Mouse (Mus musculus): ENCODE data around the gene Ampd2. TPM values are rescaled to one million over a fixed set of nuclear protein-coding genes. Genes with fewer than 3 reads are reported as not detected.

Gene Ampd2
- polyA plus RNA-seq, 1 experiment: 16.6 TPM

- no peaks in the 10 kb centered on the region for H3K4me1 ChIP-seq (ENCODE audit: control insufficient read depth, insufficient read depth, low read length)
- H3K27me3 ChIP-seq (ENCODE audit: control insufficient read depth, insufficient read depth, low read length): no peaks in the 10 kb centered on the region
- no peak overlapping the region for H3K4me3 ChIP-seq (ENCODE audit: control insufficient read depth, low read depth, low read length)
- H3K27ac ChIP-seq (ENCODE audit: control insufficient read depth, insufficient read depth, low read depth, low read length): no peak overlapping the region
- no peaks in the 10 kb centered on the region; the same call in 1 of the 2 replicates for H3K36me3 ChIP-seq (ENCODE audit: control insufficient read depth, insufficient read depth, low read length)
- TF ChIP-seq POLR2A (IDR thresholded peaks at IDR 0.05; ENCODE audit: control insufficient read depth, low read depth, low read length): no peak
- no peak for TF ChIP-seq CTCF (IDR thresholded peaks at IDR 0.05; ENCODE audit: control insufficient read depth, insufficient read depth, insufficient replicate concordance, low read depth, low read length)
Measured at GRCm38 (mm10) chr3:108126327-108126726, 39.9 kb upstream of the Ampd2 start.

DNA sequence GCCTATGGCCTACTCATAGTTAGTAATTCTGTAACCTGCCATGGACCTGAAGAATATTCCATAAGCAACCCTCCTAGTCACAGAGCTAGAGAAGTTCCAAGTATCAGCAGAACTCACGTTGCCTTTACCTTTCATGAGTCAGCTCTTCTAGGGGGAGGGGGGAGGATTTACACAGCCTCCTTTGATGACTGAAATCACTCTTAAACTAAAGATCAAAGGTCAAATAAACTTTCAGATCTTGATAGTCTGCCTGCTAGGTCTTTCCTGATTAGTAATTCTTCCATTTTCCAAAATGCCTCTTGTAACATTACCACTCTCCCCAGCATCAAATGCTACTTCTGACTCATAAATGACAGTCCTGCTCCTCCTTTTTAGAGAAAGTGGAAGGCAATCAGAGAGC, 37.7 kb upstream of the Ampd2 start:
- no peak overlapping the region for H3K4me3 ChIP-seq (ENCODE audit: control insufficient read depth, low read depth, low read length)
- TF ChIP-seq POLR2A (IDR thresholded peaks at IDR 0.05; ENCODE audit: control insufficient read depth, low read depth, low read length) (no peak), CTCF (IDR thresholded peaks at IDR 0.05; ENCODE audit: control insufficient read depth, insufficient read depth, insufficient replicate concordance, low read depth, low read length) (no peak)
- no peak overlapping the region for H3K27ac ChIP-seq (ENCODE audit: control insufficient read depth, insufficient read depth, low read depth, low read length)
- no peaks in the 10 kb centered on the region for H3K4me1 ChIP-seq (ENCODE audit: control insufficient read depth, insufficient read depth, low read length)
- H3K36me3 ChIP-seq (ENCODE audit: control insufficient read depth, insufficient read depth, low read length): no peaks in the 10 kb centered on the region; the same call in 1 of the 2 replicates
- no peaks in the 10 kb centered on the region for H3K27me3 ChIP-seq (ENCODE audit: control insufficient read depth, insufficient read depth, low read length)

DNA sequence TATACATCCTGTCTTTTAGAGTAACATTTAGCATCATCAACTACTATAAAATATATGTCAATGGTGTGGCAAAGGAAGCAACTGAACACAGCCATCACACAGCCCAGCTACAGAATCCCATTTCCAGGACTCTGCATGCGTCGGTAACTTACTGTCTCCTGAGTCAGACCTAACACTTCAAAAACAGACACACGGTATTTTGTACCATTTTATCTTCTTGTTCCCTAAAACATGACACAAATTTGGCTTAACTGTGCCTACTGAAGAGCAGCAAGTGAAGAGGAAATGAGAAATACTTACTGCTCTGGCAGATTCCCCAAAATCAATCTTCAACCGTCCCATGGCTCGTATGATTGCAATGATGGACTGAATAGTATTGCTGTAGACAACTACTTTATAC, 36.8 kb upstream of the Ampd2 start:
- no peaks in the 10 kb centered on the region for H3K4me1 ChIP-seq (ENCODE audit: control insufficient read depth, insufficient read depth, low read length)
- no peak overlapping the region for H3K27ac ChIP-seq (ENCODE audit: control insufficient read depth, insufficient read depth, low read depth, low read length)
- TF ChIP-seq POLR2A (IDR thresholded peaks at IDR 0.05; ENCODE audit: control insufficient read depth, low read depth, low read length) (no peak), CTCF (IDR thresholded peaks at IDR 0.05; ENCODE audit: control insufficient read depth, insufficient read depth, insufficient replicate concordance, low read depth, low read length) (no peak)
- no peaks in the 10 kb centered on the region; the same call in 1 of the 2 replicates for H3K36me3 ChIP-seq (ENCODE audit: control insufficient read depth, insufficient read depth, low read length)
- H3K27me3 ChIP-seq (ENCODE audit: control insufficient read depth, insufficient read depth, low read length): no peaks in the 10 kb centered on the region
- no peak overlapping the region for H3K4me3 ChIP-seq (ENCODE audit: control insufficient read depth, low read depth, low read length)

DNA sequence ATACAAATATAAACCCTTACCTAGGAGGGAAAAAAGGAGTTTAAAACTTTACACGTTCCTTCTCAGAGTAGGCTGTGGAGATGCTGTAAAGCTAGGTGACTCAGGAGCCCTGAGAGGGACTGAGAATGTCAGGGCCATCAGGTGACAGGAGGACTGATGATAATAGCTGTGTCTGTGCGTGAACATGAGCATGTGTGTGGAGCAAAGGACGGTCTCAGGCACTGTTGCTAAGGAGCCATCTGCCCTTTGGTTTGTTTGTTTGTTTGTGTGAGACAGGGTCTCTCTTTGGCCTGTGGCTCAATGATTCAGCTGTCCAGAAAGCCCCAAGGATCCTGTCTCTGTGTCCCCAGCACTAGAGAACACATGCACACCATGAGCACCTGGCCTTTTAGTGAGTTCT, 34.6 kb upstream of the Ampd2 start:
- Histone ChIP-seq H3K36me3 (ENCODE audit: control insufficient read depth, insufficient read depth, low read length) (no peaks in the 10 kb centered on the region; the same call in 1 of the 2 replicates), H3K27ac (ENCODE audit: control insufficient read depth, insufficient read depth, low read depth, low read length) (no peak overlapping the region), H3K4me3 (ENCODE audit: control insufficient read depth, low read depth, low read length) (no peak overlapping the region), H3K27me3 (ENCODE audit: control insufficient read depth, insufficient read depth, low read length) (no peaks in the 10 kb centered on the region), H3K4me1 (ENCODE audit: control insufficient read depth, insufficient read depth, low read length) (no peaks in the 10 kb centered on the region)
- TF ChIP-seq CTCF (IDR thresholded peaks at IDR 0.05; ENCODE audit: control insufficient read depth, insufficient read depth, insufficient replicate concordance, low read depth, low read length) (no peak), POLR2A (IDR thresholded peaks at IDR 0.05; ENCODE audit: control insufficient read depth, low read depth, low read length) (no peak)

GRCm38 (mm10) chr3:108117465-108117864, 31.0 kb upstream of the Ampd2 start:
- Histone ChIP-seq H3K27me3 (ENCODE audit: control insufficient read depth, insufficient read depth, low read length) (no peaks in the 10 kb centered on the region), H3K27ac (ENCODE audit: control insufficient read depth, insufficient read depth, low read depth, low read length) (no peak overlapping the region), H3K4me1 (ENCODE audit: control insufficient read depth, insufficient read depth, low read length) (no peaks in the 10 kb centered on the region), H3K4me3 (ENCODE audit: control insufficient read depth, low read depth, low read length) (no peak overlapping the region), H3K36me3 (ENCODE audit: control insufficient read depth, insufficient read depth, low read length) (no peaks in the 10 kb centered on the region; the same call in 1 of the 2 replicates)
- TF ChIP-seq POLR2A (IDR thresholded peaks at IDR 0.05; ENCODE audit: control insufficient read depth, low read depth, low read length) (no peak), CTCF (IDR thresholded peaks at IDR 0.05; ENCODE audit: control insufficient read depth, insufficient read depth, insufficient replicate concordance, low read depth, low read length) (no peak)

GRCm38 (mm10) chr3:108113591-108114289, 27.3 kb upstream of the Ampd2 start:
- Histone ChIP-seq H3K4me1 (ENCODE audit: control insufficient read depth, insufficient read depth, low read length) (no peaks in the 10 kb centered on the region), H3K27me3 (ENCODE audit: control insufficient read depth, insufficient read depth, low read length) (no peaks in the 10 kb centered on the region), H3K4me3 (ENCODE audit: control insufficient read depth, low read depth, low read length) (no peak overlapping the region), H3K27ac (ENCODE audit: control insufficient read depth, insufficient read depth, low read depth, low read length) (no peak overlapping the region), H3K36me3 (ENCODE audit: control insufficient read depth, insufficient read depth, low read length) (peaks cover 3% of the 10 kb centered on the region; the same call in 1 of the 2 replicates)
- no peak for TF ChIP-seq POLR2A (IDR thresholded peaks at IDR 0.05; ENCODE audit: control insufficient read depth, low read depth, low read length)
- no peak for TF ChIP-seq CTCF (IDR thresholded peaks at IDR 0.05; ENCODE audit: control insufficient read depth, insufficient read depth, insufficient replicate concordance, low read depth, low read length)

GRCm38 (mm10) chr3:108112666-108113065, 26.2 kb upstream of the Ampd2 start:
- no peaks in the 10 kb centered on the region for H3K4me1 ChIP-seq (ENCODE audit: control insufficient read depth, insufficient read depth, low read length)
- peaks cover 3% of the 10 kb centered on the region; the same call in 1 of the 2 replicates for H3K36me3 ChIP-seq (ENCODE audit: control insufficient read depth, insufficient read depth, low read length)
- TF ChIP-seq CTCF (IDR thresholded peaks at IDR 0.05; ENCODE audit: control insufficient read depth, insufficient read depth, insufficient replicate concordance, low read depth, low read length) (no peak), POLR2A (IDR thresholded peaks at IDR 0.05; ENCODE audit: control insufficient read depth, low read depth, low read length) (no peak)
- no peak overlapping the region for H3K27ac ChIP-seq (ENCODE audit: control insufficient read depth, insufficient read depth, low read depth, low read length)
- no peaks in the 10 kb centered on the region for H3K27me3 ChIP-seq (ENCODE audit: control insufficient read depth, insufficient read depth, low read length)
- no peak overlapping the region for H3K4me3 ChIP-seq (ENCODE audit: control insufficient read depth, low read depth, low read length)

All from testis, adult 2 months (tissue).